Mouse (Mus musculus): ENCODE results near the gene Il13ra2.
"Not testable (repeated sequence)": the region's sequence is repeated elsewhere in the genome, so short reads cannot be mapped to it uniquely, and the experiment has no call there.

Il13ra2 gene

DNA sequence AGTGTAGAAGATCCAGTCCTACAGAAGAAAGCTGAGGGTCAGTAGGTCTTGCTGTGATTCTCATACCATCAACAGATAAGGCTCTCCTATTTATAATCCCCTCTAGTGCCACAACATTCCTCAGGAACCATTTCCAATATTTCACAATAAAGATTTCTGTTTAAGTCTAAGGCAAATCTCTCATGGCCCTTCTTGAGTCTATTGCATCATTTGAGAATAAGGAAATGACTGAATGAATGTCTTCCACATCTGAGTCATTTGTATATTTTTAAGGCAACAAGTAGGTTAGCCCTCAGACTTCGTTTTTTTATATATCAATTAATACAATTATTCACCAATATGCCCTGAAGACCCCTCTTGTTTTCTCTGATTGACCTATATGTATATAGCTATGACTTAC is at the start of gene Il13ra2:
Gene Il13ra2 (minus strand): TSS at position 64 of the 400 bp plus-strand sequence.
- no peak for DNase-seq

DNA sequence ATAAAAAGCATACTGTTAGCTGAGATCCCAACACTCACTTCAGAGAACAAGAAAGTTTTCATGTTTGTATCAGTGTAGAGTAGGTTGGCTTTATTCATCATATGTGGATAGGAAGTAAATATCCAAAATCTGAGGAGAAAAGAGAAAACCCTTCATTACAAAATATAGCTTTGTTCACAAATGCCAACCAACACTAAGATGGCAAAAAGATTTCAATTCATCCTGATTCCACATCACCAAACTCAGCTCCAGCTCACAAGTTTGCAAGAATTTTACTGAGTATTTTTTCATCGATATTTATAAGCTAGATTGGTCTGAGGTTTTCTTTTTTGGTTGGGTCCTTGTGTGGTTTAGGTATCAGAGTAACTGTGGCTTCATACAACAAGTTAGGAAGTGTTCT is 24.6 kb upstream of the Il13ra2 start, which contains the start of gene Vmn1r239-ps:
Gene Vmn1r239-ps (minus strand): TSS at position 101 of the 400 bp plus-strand sequence.
- not testable (repeated sequence) for DNase-seq

GRCm38 (mm10) chrX:147443386-147443785 is 14.4 kb upstream of the Il13ra2 start:
- no peak for DNase-seq

DNA sequence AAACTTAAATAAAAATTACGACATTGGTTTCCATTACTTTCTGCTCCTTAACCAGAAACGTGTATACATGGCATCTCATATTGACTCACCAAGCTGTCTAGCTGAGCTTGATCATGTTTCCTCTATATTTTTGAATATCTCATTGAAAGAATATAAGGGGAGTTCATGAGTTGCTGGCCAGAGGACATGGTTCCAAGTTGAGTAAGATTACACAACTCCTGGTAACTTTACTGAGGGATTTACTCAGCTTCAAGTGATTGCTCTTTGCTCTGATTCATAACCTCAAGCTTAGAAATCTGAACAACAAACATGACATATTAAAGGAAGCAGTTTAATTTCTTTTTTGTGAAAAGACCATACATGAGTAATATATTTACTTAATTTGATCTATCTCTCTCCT is 6.4 kb upstream of the Il13ra2 start:
- no peak for DNase-seq

DNA sequence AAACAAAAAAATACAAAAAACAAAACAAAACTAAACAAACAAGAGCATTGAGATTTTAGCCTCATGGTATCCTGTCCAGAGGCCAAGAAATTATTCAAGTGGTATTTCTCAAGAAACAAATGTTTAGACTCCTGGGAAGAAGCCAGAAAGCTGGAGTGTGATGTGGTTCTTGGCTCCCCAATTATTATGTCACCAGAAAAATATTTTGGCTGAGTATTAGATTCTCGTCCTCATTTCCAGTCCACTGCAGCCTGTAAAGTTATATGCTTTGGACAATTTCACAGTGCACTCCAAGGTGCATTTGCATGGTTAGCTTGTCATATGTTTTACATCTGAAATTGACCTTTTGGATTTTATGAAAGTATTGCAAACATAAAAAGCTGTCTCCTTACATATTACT is 761 bp upstream of the Il13ra2 start:
- no peak for DNase-seq

- no peak for DNase-seq
Measured at GRCm38 (mm10) chrX:147393446-147393845, 35.5 kb downstream of the Il13ra2 start.

DNA sequence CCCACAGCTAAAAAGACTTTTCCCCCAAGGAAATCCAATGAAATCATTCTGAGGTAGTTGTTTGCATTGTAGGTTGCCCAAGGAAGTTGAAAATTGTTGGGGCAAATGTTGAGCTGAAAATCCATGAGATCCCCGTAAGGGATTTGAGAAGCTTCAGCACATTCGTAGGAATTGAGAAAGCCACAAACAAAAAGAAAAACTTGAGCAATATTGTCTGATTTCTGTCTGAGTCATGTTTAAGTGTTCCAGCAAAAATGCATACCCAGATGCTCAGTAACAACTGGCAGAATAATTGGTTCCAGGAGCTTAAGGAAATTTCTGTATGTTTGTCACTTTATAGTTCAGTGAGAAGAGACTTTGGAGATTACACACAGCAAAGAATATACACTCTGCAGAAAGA is 79.8 kb downstream of the Il13ra2 start:
- no peak for DNase-seq
